Mouse (Mus musculus) embryonic facial prominence, embryonic 13.5 days (tissue): ENCODE measurements around the gene Prkcb. TPM values are rescaled to one million over a fixed set of nuclear protein-coding genes. Genes with fewer than 3 reads are reported as not detected.

Experiments used
- ATAC-seq: fragments of 200-750 bp; cut with Nextera tagmentation; 2 replicates; pipeline ENCODE4 v1.8.0; 2017; ENCODE audit warnings: low read depth; ENCODE audit not compliant: insufficient number of reproducible peaks, insufficient read depth, low FRiP score, low TSS enrichment
- H3K27ac ChIP-seq: fragments of 300-500 bp; sonication (generic); 2 replicates; pipeline ENCODE4 v1.5.1; 2015; ENCODE audit warnings: moderate library complexity, mild to moderate bottlenecking, inconsistent platforms
- H3K27me3 ChIP-seq: fragments of 300-500 bp; sonication (generic); 2 replicates; pipeline ENCODE4 v1.6.1; 2015; ENCODE audit warnings: mild to moderate bottlenecking, inconsistent platforms
- H3K36me3 ChIP-seq: fragments of 300-500 bp; sonication (generic); 2 replicates; pipeline ENCODE4 v1.6.1; 2015; ENCODE audit warnings: mild to moderate bottlenecking, inconsistent platforms
- H3K4me1 ChIP-seq: fragments of 300-500 bp; sonication (generic); 2 replicates; pipeline ENCODE4 v1.6.1; 2015; ENCODE audit warnings: inconsistent platforms
- H3K4me2 ChIP-seq: fragments of 300-500 bp; sonication (generic); 2 replicates; pipeline ENCODE4 v1.6.1; 2015; ENCODE audit warnings: moderate library complexity, mild to moderate bottlenecking, inconsistent platforms
- H3K4me3 ChIP-seq: fragments of 300-500 bp; sonication (generic); 2 replicates; pipeline ENCODE4 v1.5.1; 2015; ENCODE audit warnings: mild to moderate bottlenecking, inconsistent platforms
- H3K9ac ChIP-seq: fragments of 300-500 bp; sonication (generic); 2 replicates; pipeline ENCODE4 v1.6.1; 2015; ENCODE audit warnings: mild to moderate bottlenecking, inconsistent platforms
- H3K9me3 ChIP-seq: fragments of 300-500 bp; sonication (generic); 2 replicates; pipeline ENCODE4 v1.6.1; 2016; ENCODE audit warnings: inconsistent platforms
- WGBS: fragments of 180-500 bp; shearing (Covaris S2); methylation state at CpG from one replicate; pipeline ENCODE4 v1.1.7; 2015; ENCODE audit warnings: mixed read lengths; 5-methylcytosine and 5-hydroxymethylcytosine counted together
- polyA plus RNA-seq: library from polyadenylated mRNA; unstranded; fragments of >200 nt; fragmentation: Nextera tagmentation; extraction: Ambion mirVana; gene quantifications from 2 replicates; pipeline ENCODE4 v1.2.1, GENCODE M21; 2015

Prkcb gene
- polyA plus RNA-seq, 1 experiment from 2014 or later, result 5.9 TPM

DNA sequence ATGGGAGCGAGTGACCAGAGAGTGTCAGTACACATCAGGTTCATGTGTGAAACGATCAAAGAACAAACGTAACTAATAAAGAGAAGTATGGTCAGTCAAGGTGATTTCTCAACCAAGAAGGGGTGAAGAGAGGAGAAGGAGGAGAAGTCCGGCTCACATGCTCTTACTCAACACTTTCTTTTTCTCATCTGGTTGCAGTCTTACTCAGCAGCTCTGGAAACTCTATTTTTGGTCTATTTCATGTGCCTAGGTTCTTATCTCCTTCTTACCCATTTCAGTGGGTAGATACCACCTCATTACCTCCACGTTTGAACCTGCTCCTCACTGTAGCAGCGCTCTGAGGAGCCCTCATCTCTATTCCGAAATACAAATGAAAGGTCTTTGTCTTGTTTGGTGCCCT is 31.8 kb upstream of the Prkcb start:
- Histone ChIP-seq H3K4me1 (no peaks in the 10 kb centered on the region), H3K9ac (no peak overlapping the region), H3K4me2 (no peak overlapping the region), H3K4me3 (no peak overlapping the region), H3K9me3 (no peaks in the 10 kb centered on the region), H3K27me3 (no peaks in the 10 kb centered on the region), H3K36me3 (no peaks in the 10 kb centered on the region), H3K27ac (no peak overlapping the region)
- ATAC-seq, result no peak
- 81% methylated on average over 7 of the region's 7 CpGs for WGBS

DNA sequence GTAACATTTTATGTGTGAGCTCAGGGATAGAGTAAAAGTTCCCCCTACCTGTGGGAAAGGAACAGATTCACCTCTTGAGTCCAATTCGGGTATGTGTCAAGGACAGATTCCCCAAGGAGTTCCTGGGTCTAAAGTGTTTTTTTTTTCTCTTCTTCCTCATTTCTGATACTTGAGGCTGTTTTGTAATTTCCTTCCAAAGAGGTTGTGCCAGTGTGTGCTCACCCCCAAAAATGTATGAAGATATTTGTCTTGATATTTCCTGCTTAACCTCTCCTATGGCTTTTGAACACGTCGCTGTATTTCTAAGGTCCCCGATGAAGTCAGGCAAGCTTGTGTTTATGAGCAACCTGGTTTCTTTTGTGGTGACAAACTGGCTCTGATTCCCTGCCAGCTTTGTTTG is 30.0 kb upstream of the Prkcb start:
- 79% methylated on average over 4 of the region's 4 CpGs for WGBS
- Histone ChIP-seq H3K4me2 (no peak overlapping the region), H3K4me1 (no peaks in the 10 kb centered on the region), H3K9me3 (no peaks in the 10 kb centered on the region), H3K4me3 (no peak overlapping the region), H3K9ac (no peak overlapping the region), H3K27me3 (no peaks in the 10 kb centered on the region), H3K27ac (no peak overlapping the region), H3K36me3 (no peaks in the 10 kb centered on the region)
- ATAC-seq, result no peak

DNA sequence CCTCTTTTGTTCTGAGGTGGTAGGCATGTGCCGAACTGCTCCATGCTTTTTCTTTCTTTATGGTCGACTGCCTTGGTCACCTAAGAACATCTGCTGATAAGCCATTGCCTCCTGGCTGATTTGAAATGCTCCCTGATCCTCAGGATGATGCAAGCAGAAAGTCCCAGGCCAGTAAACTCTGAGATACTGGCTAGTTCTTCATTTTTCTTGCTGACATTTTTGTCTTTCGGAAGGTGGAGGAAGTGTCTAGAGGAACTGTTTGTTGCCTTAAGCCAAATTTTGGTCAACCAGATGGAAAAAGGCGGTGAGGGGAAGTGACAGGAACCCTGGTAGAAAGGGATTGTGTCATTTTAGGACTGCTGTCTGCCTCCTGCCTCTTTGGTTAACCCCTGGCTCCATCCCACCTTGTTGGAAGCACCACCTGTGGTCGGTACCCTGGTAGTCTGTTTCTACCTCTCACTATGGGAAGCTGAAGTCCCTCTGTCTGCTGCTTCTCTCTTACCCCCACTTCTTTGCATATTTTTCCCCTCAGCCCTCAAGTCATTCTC is 28.4 kb upstream of the Prkcb start:
- no peak overlapping the region for H3K4me2 ChIP-seq
- H3K36me3 ChIP-seq, result no peaks in the 10 kb centered on the region
- ATAC-seq, result no peak
- no peak overlapping the region for H3K9ac ChIP-seq
- 84% methylated on average over 5 of the region's 5 CpGs for WGBS
- H3K4me3 ChIP-seq, result no peak overlapping the region
- H3K27ac ChIP-seq, result no peak overlapping the region
- H3K9me3 ChIP-seq, result no peaks in the 10 kb centered on the region
- no peaks in the 10 kb centered on the region for H3K4me1 ChIP-seq
- no peaks in the 10 kb centered on the region for H3K27me3 ChIP-seq

DNA sequence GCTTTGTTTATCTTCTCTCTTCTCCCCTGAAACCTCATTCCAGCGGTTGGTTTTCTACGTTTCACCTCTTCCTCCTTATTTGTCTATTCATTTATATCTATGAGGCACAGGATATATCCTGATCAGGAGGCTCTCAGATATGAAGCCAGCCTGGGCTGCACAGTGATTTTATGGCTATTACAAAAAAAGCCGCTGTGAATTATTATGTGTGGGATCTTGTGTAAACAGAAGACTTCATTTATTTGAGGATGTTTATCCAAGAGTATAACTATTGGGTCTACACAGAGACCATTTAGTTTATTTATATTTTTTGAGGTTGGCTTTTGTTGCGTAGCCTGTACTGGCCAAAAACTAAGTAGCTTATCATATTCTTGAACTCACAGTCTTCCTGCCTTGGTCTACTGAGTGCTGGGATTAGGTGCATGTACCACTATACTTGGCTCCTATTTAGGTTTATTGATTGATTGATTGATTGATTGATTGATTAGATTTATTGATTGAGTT is 19.5 kb upstream of the Prkcb start:
- Histone ChIP-seq H3K4me2 (no peak overlapping the region), H3K36me3 (no peaks in the 10 kb centered on the region), H3K9ac (no peak overlapping the region), H3K27me3 (no peaks in the 10 kb centered on the region), H3K4me1 (no peaks in the 10 kb centered on the region), H3K4me3 (no peak overlapping the region), H3K9me3 (no peaks in the 10 kb centered on the region), H3K27ac (no peak overlapping the region)
- 87% methylated on average over 4 of the region's 4 CpGs for WGBS
- ATAC-seq, result no peak

DNA sequence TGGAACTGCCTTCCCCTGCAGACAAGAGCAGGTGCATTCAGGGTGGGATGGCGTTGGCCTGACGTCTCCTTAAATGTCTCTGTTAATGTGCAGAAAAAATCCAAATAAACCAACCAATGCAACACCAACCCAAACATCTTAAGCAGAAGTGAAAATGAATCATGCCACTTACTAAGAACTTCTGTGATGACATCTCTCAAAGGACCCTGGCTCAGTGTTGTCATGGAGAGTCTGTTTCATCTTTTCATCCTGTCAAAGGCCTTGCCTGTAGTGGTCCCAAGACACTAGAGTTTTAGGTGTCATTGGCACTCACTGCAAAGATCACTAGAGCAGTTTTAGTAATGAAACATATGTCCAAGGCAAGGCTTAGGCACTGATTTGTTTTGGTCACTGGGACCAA is 16.2 kb upstream of the Prkcb start:
- no peak overlapping the region for H3K4me2 ChIP-seq
- no peaks in the 10 kb centered on the region for H3K9me3 ChIP-seq
- no peaks in the 10 kb centered on the region for H3K4me1 ChIP-seq
- H3K36me3 ChIP-seq, result no peaks in the 10 kb centered on the region
- H3K4me3 ChIP-seq, result no peak overlapping the region
- H3K27ac ChIP-seq, result no peak overlapping the region
- ATAC-seq, result no peak
- WGBS, result 88% methylated on average over 2 of the region's 2 CpGs
- no peak overlapping the region for H3K9ac ChIP-seq
- peaks cover under 1% of the 10 kb centered on the region; the same call in 1 of the 2 replicates for H3K27me3 ChIP-seq

DNA sequence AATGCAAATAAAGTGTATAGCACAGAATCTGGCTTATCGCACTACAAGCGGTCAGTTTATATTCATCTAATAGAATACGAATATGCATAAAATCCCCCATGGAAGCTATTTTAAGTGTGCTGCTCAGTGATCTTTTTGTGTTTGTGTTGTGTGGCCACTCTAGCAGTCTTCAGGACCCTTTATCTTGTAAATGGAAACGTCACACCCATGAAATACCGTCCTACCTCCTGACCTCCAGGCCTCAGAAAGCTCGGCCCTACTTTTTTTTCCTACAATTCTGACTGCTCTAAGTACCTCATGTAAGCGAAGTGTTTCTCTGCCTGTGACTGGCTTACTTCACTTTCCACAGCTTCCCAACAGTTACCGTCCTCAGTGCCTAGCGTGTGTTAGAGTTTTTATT is 9.0 kb upstream of the Prkcb start:
- no peak overlapping the region for H3K27ac ChIP-seq
- no peaks in the 10 kb centered on the region for H3K4me1 ChIP-seq
- no peak overlapping the region for H3K4me2 ChIP-seq
- 84% methylated on average over 9 of the region's 9 CpGs for WGBS
- no peaks in the 10 kb centered on the region for H3K36me3 ChIP-seq
- no peak for ATAC-seq
- H3K9ac ChIP-seq, result no peak overlapping the region
- H3K4me3 ChIP-seq, result no peak overlapping the region
- no peaks in the 10 kb centered on the region for H3K9me3 ChIP-seq
- peaks cover 3% of the 10 kb centered on the region; the same call in 1 of the 2 replicates for H3K27me3 ChIP-seq

DNA sequence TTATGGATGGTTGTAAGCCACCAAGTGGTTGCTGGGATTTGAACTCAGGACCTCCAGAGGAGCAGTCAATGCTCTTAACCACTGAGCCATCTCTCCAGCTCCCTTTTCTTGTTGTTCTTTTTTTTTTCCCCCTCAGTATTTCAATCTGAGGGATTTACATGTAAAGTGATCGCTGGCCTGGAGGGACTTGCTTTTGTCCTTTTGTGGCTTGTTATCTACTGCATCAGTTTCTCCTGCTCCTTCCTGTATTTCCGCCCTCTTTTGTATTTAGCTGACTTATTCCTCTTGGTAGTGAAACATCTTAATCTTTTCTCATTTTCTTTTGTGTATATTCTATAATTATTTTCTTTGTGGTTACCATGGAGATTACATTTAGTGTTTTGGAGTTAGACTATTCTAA is 8.2 kb upstream of the Prkcb start:
- Histone ChIP-seq H3K36me3 (no peaks in the 10 kb centered on the region), H3K4me2 (no peak overlapping the region), H3K27ac (no peak overlapping the region), H3K27me3 (peaks cover 6% of the 10 kb centered on the region), H3K4me3 (no peak overlapping the region), H3K4me1 (no peaks in the 10 kb centered on the region), H3K9ac (no peak overlapping the region), H3K9me3 (no peaks in the 10 kb centered on the region)
- no peak for ATAC-seq
- WGBS, result 76% methylated on average over 2 of the region's 2 CpGs

DNA sequence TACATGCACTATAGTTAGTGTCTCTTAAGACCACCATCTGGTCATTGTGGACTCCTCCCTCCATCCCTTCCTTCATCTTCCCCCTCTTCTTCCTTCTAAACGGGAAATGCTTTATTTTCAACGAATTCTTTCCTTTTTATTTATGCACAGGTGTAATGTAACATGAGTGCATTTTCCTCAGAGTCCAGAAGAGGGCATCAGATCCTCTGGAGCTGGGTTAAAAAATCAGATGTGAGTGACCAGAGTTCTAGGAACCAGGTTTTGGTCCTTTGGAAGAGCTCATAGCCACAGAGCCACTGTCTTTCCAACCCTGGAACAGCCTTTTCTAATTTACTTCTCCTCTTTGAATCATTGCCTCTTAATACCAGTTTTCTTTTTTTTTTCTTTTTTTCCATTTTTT is 6.0 kb upstream of the Prkcb start:
- ATAC-seq, result no peak
- H3K4me2 ChIP-seq, result no peak overlapping the region
- 82% methylated on average over 2 of the region's 2 CpGs for WGBS
- no peak overlapping the region for H3K4me3 ChIP-seq
- no peaks in the 10 kb centered on the region for H3K9me3 ChIP-seq
- no peak overlapping the region for H3K27ac ChIP-seq
- no peaks in the 10 kb centered on the region for H3K4me1 ChIP-seq
- peaks cover 14% of the 10 kb centered on the region for H3K27me3 ChIP-seq
- no peak overlapping the region for H3K9ac ChIP-seq
- H3K36me3 ChIP-seq, result no peaks in the 10 kb centered on the region

DNA sequence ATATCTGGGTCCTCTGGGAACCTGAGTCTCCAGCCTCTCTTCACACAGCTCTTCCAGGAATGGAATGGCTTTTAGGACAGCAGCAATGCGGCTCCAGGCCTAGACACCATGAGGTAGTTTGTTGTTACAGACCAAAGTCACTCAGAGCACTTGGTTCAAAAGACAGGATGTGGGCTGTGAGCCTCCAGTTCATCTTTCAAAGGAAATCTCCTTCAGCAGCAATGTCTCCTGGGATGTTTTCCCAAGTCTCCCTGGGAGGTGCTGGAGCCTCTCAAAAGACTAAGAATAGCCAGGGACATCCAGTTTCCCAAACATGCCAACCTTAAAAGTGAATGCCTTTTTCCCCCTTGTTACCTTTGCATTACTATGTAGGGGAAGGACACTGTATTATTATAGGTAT is 1.3 kb upstream of the Prkcb start:
- 21% methylated on average over 1 of the region's 1 CpGs for WGBS
- no peak for ATAC-seq
- Histone ChIP-seq H3K27ac (no peak overlapping the region), H3K9me3 (no peaks in the 10 kb centered on the region), H3K9ac (no peak overlapping the region), H3K4me2 (no peak overlapping the region), H3K27me3 (peaks cover 60% of the 10 kb centered on the region), H3K4me1 (peaks cover 17% of the 10 kb centered on the region), H3K4me3 (no peak overlapping the region), H3K36me3 (no peaks in the 10 kb centered on the region)

DNA sequence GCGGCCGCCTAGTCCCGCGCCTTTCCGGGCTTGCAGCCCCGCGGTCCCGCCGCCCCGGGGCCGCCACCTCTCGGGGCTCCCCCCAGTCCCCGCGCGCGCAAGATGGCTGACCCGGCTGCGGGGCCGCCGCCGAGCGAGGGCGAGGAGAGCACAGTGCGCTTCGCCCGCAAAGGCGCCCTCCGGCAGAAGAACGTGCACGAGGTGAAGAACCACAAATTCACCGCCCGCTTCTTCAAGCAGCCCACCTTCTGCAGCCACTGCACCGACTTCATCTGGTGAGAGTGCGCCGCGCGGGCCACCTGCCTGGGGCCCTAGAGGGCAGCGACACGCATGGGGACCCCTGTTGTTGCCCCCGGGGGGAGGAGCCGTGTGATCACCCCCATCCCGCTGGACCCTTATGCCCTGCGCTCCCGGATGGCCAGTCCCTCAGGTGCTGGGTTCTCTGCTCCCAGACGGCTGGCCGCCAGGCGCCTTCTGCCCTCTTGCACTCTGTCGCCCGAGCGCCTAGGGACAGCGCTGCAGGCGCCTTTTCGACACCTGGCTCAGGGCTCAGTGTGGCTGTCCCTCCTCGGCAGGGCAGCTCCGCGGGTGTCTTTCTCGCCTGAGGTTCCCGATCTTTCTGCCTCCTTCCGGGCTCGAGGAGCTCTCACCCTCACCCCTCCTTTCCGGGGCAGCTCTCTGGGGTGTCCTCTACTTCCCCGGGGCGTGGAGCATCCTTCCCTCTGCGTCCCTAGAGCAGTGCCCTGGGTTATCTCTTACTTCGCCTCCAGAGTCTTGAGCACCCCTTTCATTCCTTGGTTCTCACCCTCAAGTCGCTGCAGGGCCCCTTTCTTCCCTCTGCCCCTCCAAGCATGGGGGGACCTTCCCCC is 926 bp downstream of the Prkcb start:
- WGBS, result 1% methylated on average over 66 of the region's 66 CpGs
- peak; percentile 57; the same call in 1 of the 2 replicates for ATAC-seq
- Histone ChIP-seq H3K4me3 (peak overlapping the region; percentile 59), H3K9me3 (no peaks in the 10 kb centered on the region), H3K4me2 (peak overlapping the region; percentile 95), H3K4me1 (peaks cover 17% of the 10 kb centered on the region), H3K27me3 (peaks cover 60% of the 10 kb centered on the region), H3K9ac (peak overlapping the region; percentile 67), H3K36me3 (no peaks in the 10 kb centered on the region), H3K27ac (no peak overlapping the region)

DNA sequence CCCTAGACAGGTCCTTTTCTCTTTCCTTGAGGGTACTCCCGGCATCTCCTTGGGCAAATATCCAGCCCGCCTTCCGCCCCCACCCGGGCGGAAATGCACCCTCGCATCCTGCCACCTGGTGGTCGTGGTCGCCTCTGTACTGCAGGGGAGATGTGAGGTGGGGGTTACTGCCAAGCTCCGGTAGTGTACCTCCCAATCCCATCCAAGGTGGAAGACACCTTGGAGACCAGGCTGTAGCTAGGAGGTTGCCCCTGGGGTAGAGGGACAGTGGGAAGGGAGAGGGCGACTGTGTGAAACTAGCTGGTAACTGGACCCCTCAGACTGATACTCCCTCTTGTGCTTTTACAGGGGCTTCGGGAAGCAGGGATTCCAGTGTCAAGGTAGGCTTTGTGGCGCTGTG is 1.6 kb downstream of the Prkcb start:
- ATAC-seq, result no peak
- Histone ChIP-seq H3K27me3 (peaks cover 59% of the 10 kb centered on the region), H3K9me3 (no peaks in the 10 kb centered on the region), H3K4me3 (peak overlapping the region; percentile 59), H3K9ac (no peak overlapping the region), H3K4me2 (peak overlapping the region; percentile 95), H3K36me3 (no peaks in the 10 kb centered on the region), H3K27ac (no peak overlapping the region), H3K4me1 (peaks cover 17% of the 10 kb centered on the region)
- WGBS, result 13% methylated on average over 12 of the region's 12 CpGs

DNA sequence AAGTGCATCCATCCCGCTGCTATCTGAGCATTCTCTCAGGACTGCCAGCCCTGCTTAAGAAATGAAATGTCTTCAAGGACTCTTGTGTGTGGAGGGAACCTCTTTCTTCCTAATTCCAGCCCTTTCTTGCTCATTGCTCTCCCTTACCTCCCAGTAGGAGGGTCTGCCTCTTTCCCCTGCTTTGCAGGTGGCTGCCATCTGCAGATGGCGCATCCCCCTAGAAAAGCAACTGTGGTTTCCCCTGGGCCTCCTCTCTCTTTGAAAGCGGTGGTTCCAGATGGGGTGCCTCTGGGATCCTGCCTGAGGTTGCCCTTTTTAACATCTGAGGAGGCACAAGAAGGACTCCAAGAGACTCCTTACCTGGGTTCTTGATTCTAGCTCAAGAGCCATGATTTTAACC is 2.2 kb downstream of the Prkcb start:
- 64% methylated on average over 3 of the region's 3 CpGs for WGBS
- Histone ChIP-seq H3K9ac (no peak overlapping the region), H3K27me3 (peaks cover 53% of the 10 kb centered on the region), H3K9me3 (no peaks in the 10 kb centered on the region), H3K4me3 (no peak overlapping the region), H3K36me3 (no peaks in the 10 kb centered on the region), H3K4me1 (peaks cover 17% of the 10 kb centered on the region), H3K4me2 (no peak overlapping the region), H3K27ac (no peak overlapping the region)
- ATAC-seq, result no peak
